Mouse (Mus musculus): Measurements from ENCODE around the gene Pcnp.
"Not testable (repeated sequence)": the region's sequence is repeated elsewhere in the genome, so short reads cannot be mapped to it uniquely, and the experiment has no call there.

The Pcnp gene

GRCm38 (mm10) chr16:56029661-56030082 lies at the start of gene Pcnp:
Pcnp (minus strand) TSS chr16:56029739.
- peak; percentile 96 to 97 for DNase-seq (ENCODE audit: low spot score in 2 of 2)

- DNase-seq (ENCODE audit: low spot score in 2 of 2): no peak
Observed at GRCm38 (mm10) chr16:56076121-56076869, 46.8 kb upstream of the Pcnp start.

GRCm38 (mm10) chr16:56075222-56076111 lies 45.9 kb upstream of the Pcnp start:
- DNase-seq (ENCODE audit: low spot score in 2 of 2): peak; percentile 72 to 80

GRCm38 (mm10) chr16:56074565-56074964 lies 45.0 kb upstream of the Pcnp start:
- DNase-seq (ENCODE audit: low spot score in 2 of 2): no peak

- DNase-seq (ENCODE audit: low spot score in 2 of 2): no peak
Observed at GRCm38 (mm10) chr16:56074122-56074521, 44.6 kb upstream of the Pcnp start.

GRCm38 (mm10) chr16:56073150-56073549 lies 43.6 kb upstream of the Pcnp start:
- DNase-seq (ENCODE audit: low spot score in 2 of 2): not testable (repeated sequence)

- no peak for DNase-seq (ENCODE audit: low spot score in 2 of 2)
Observed at GRCm38 (mm10) chr16:56072533-56072932, 43.0 kb upstream of the Pcnp start.

- DNase-seq (ENCODE audit: low spot score in 2 of 2): no peak
Observed at GRCm38 (mm10) chr16:56071317-56072232, 42.0 kb upstream of the Pcnp start.

- DNase-seq (ENCODE audit: low spot score in 2 of 2): peak; percentile 5 to 16
Observed at GRCm38 (mm10) chr16:56068523-56069070, 39.1 kb upstream of the Pcnp start.

- no peak for DNase-seq (ENCODE audit: low spot score in 2 of 2)
Observed at GRCm38 (mm10) chr16:56066113-56066512, 36.6 kb upstream of the Pcnp start.

- DNase-seq (ENCODE audit: low spot score in 2 of 2): peak; percentile 57 to 66
Observed at GRCm38 (mm10) chr16:56064334-56064990, 34.9 kb upstream of the Pcnp start.

GRCm38 (mm10) chr16:56062981-56063380 lies 33.4 kb upstream of the Pcnp start:
- no peak for DNase-seq (ENCODE audit: low spot score in 2 of 2)

- peak in 1 of 2 experiments; percentile 58 for DNase-seq (ENCODE audit: low spot score in 2 of 2)
Observed at GRCm38 (mm10) chr16:56061995-56062594, 32.6 kb upstream of the Pcnp start.

GRCm38 (mm10) chr16:56058151-56058550 lies 28.6 kb upstream of the Pcnp start:
- no peak for DNase-seq (ENCODE audit: low spot score in 2 of 2)

- DNase-seq (ENCODE audit: low spot score in 2 of 2): no peak
Observed at GRCm38 (mm10) chr16:56056944-56057590, 27.5 kb upstream of the Pcnp start.

GRCm38 (mm10) chr16:56055911-56056310 lies 26.4 kb upstream of the Pcnp start:
- no peak for DNase-seq (ENCODE audit: low spot score in 2 of 2)

- DNase-seq (ENCODE audit: low spot score in 2 of 2): not testable (repeated sequence)
Observed at GRCm38 (mm10) chr16:56048038-56048437, 18.5 kb upstream of the Pcnp start, which contains the start of gene Senp7. Senp7 (plus strand) TSS chr16:56048338.

GRCm38 (mm10) chr16:56038090-56038489 lies 8.6 kb upstream of the Pcnp start:
- DNase-seq (ENCODE audit: low spot score in 2 of 2): no peak

- DNase-seq (ENCODE audit: low spot score in 2 of 2): peak; percentile 90 to 91
Observed at GRCm38 (mm10) chr16:56037138-56038010, 7.8 kb upstream of the Pcnp start, which contains the start of gene Trmt10c. Trmt10c (minus strand) TSS chr16:56037819.
